Mouse (Mus musculus) spleen, postnatal 4 days (tissue): ENCODE measurements at regions not wholly inside any gene's neighbourhood (a gene's known extent, or its start where the extent isn't known, plus 50 kb on each side); places are given as distances from the start of the nearest gene placed in this dataset.

ENCODE experiments used
- DNase-seq, 2 experiments: peaks; one replicate each; pipeline ENCODE4 v3.0.0; 2022; ENCODE audit warnings: low spot score in 2 of 2

GRCm38 (mm10) chr13:28898900-28899299, 54.6 kb downstream of the Sox4 start:
- no peak for DNase-seq

GRCm38 (mm10) chr13:28892896-28893295, 60.6 kb downstream of the Sox4 start:
- DNase-seq = no peak

GRCm38 (mm10) chr13:28887098-28887497, 66.4 kb downstream of the Sox4 start:
- no peak for DNase-seq

GRCm38 (mm10) chr13:28886691-28887090, 66.8 kb downstream of the Sox4 start:
- DNase-seq = no peak

GRCm38 (mm10) chr13:28885083-28886037, 68.2 kb downstream of the Sox4 start:
- no peak for DNase-seq

GRCm38 (mm10) chr13:28884191-28884820, 69.2 kb downstream of the Sox4 start:
- DNase-seq = peak in 1 of 2 experiments; percentile 61

- DNase-seq = no peak
Measured at GRCm38 (mm10) chr13:28883398-28883797, 70.1 kb downstream of the Sox4 start.

GRCm38 (mm10) chr13:28880888-28881287, 72.6 kb downstream of the Sox4 start:
- no peak for DNase-seq

GRCm38 (mm10) chr13:28878692-28879091, 74.8 kb downstream of the Sox4 start:
- DNase-seq = no peak

GRCm38 (mm10) chr13:28876771-28877170, 76.7 kb downstream of the Sox4 start:
- no peak for DNase-seq

GRCm38 (mm10) chr13:28870681-28871080, 82.8 kb downstream of the Sox4 start:
- DNase-seq = no peak

GRCm38 (mm10) chr13:28867210-28867609, 86.3 kb downstream of the Sox4 start:
- no peak for DNase-seq

- no peak for DNase-seq
Measured at GRCm38 (mm10) chr13:28866686-28867085, 86.8 kb downstream of the Sox4 start.

GRCm38 (mm10) chr13:28860601-28861000, 92.9 kb downstream of the Sox4 start:
- DNase-seq = no peak

- DNase-seq = no peak
Measured at GRCm38 (mm10) chr13:28859829-28860427, 93.6 kb downstream of the Sox4 start.

- no peak for DNase-seq
Measured at GRCm38 (mm10) chr13:28858001-28858400, 95.5 kb downstream of the Sox4 start.

GRCm38 (mm10) chr13:28857201-28857600, 96.3 kb downstream of the Sox4 start:
- no peak for DNase-seq

- DNase-seq = no peak
Measured at GRCm38 (mm10) chr13:28856472-28856871, 97.0 kb downstream of the Sox4 start.

GRCm38 (mm10) chr13:28854247-28854646, 99.3 kb downstream of the Sox4 start:
- no peak for DNase-seq

GRCm38 (mm10) chr13:28848305-28848704, 105.2 kb downstream of the Sox4 start:
- DNase-seq = no peak

- DNase-seq = no peak
Measured at GRCm38 (mm10) chr13:28847478-28847877, 106.0 kb downstream of the Sox4 start.

GRCm38 (mm10) chr13:28844495-28844894, 109.0 kb downstream of the Sox4 start:
- DNase-seq = no peak

GRCm38 (mm10) chr13:28842811-28843210, 110.7 kb downstream of the Sox4 start:
- DNase-seq = no peak
